In the genomic region with DNA sequence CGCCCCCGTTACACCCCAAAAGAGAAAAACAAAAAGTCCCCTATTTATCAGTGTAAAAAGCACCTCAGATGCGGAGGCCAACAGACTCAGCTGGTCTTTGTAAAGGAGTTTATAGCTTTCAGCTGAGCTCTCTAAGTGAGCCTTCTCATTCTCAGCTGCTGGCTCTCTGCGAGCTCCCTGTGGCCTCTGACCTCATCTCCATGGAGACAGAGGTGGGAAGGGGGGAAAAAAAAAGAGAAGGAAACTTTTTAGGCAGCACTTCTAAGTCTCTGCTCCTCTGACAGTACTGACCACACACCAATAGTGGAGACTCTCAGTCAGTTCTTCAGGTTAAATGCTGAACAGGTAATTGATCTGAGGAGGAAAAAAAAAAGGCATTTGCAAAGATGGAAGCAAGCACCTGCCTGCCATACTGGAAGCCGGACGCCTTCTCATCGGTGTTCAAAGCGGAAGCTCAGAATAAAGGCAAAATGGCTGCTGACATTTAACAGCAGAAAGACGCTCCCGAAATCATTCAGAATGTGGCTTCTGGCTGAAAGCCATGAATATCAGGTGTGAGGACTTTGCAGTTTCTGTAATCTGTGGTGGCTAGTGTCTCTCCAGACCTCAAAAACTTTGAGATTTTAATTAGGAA, we compare ENCODE assay signal across 8 mouse cellular contexts. TPM values are rescaled to one million over a fixed set of nuclear protein-coding genes. Genes with fewer than 3 reads are reported as not detected.
DNase-seq lines count a peak whose midpoint lies in the region; ATAC-seq lines count a peak whose summit lies in the region.

No protein-coding gene starts in this region.

- H3K4me3 ChIP-seq in limb, embryonic 12.5 days (replicated peaks), result no peak overlapping the region

- peaks cover 18% of the 10 kb centered on the region for H3K4me1 ChIP-seq in limb, embryonic 12.5 days (replicated peaks)

- no peak overlapping the region for H3K9ac ChIP-seq in limb, embryonic 12.5 days (replicated peaks)

- 0 out of 2 replicates have a peak overlapping the region, but pooled peaks have one; percentile 8 for H3K27ac ChIP-seq in limb, embryonic 12.5 days

- DNase-seq in gastrocnemius, adult 18-20 months (ENCODE audit: low spot score), result peak; percentile 68
- no peak for DNase-seq in gastrocnemius, adult 8-10 months (ENCODE audit: low spot score in 2 of 2)
- peak; percentile 21 for DNase-seq in urinary bladder, postnatal 25 days (ENCODE audit: low spot score)
- no peak for DNase-seq in urinary bladder, adult 2 months (ENCODE audit: low spot score)
- DNase-seq in skeletal muscle tissue, adult 2 months (ENCODE audit: low read depth, low spot score), result peak; percentile 51
- DNase-seq in thymus, postnatal 14 days, result no peak
- DNase-seq in B cell, adult 2 months, result no peak

- H3K9me3 ChIP-seq in limb, embryonic 12.5 days, result no peaks in the 10 kb centered on the region

- 13% methylated on average over 10 of the region's 10 CpGs for WGBS in limb, embryonic 12.5 days

- peak; percentile 56; the same call in 1 of the 2 replicates for ATAC-seq in limb, embryonic 12.5 days (ENCODE audit: insufficient number of reproducible peaks, insufficient read depth, low FRiP score, low TSS enrichment, low read depth)

- no peaks in the 10 kb centered on the region for H3K27me3 ChIP-seq in limb, embryonic 12.5 days

- no peaks in the 10 kb centered on the region for H3K36me3 ChIP-seq in limb, embryonic 12.5 days

- peak overlapping the region; percentile 40 for H3K4me2 ChIP-seq in limb, embryonic 12.5 days

RNA-seq across cellular contexts. Expression of a gene that starts 45.4 kb away (rescaled TPM):
- 10 to 100 TPM; 21.7 to 30.2 TPM for total RNA-seq in gastrocnemius, adult 18-20 months (2021)
- total RNA-seq in gastrocnemius, adult 8-10 months (2022), result 10 to 100 TPM; 17.8 to 64.2 (median 20.3) TPM
- polyA plus RNA-seq in urinary bladder, adult 2 months (2012; rRNA removed), result 30.9 and 49.8 TPM in 2 replicates
- 20.7 and 21.4 TPM in 2 replicates for polyA plus RNA-seq in limb, embryonic 12.5 days (2016; fragmentation: Nextera tagmentation; extraction: Ambion mirVana)

Comparison
In these comparisons a context has a peak if more than half of its experiments do, and no peak if none do; other contexts are left out.
1. DNase-seq: peak in gastrocnemius, adult 18-20 months (single experiment), urinary bladder, postnatal 25 days (single experiment) and skeletal muscle tissue, adult 2 months (single experiment); none in gastrocnemius, adult 8-10 months (0 of 2), urinary bladder, adult 2 months (single experiment), thymus, postnatal 14 days (single experiment) and B cell, adult 2 months (0 of 2).